Mouse (Mus musculus) liver, postnatal 0 days (tissue): Measurements from ENCODE around the gene Mapk13.

Source experiments
- CTCF ChIP-seq: sonication (generic); IDR thresholded peaks from 2 replicates; pipeline ENCODE4 v1.5.1; 2016; ENCODE audit warnings: antibody characterized with exemption, low read depth
- EP300 ChIP-seq: IDR thresholded peaks from 2 replicates; pipeline ENCODE4 v1.6.1; 2016; ENCODE audit warnings: antibody characterized with exemption, low read depth, mild to moderate bottlenecking

DNA sequence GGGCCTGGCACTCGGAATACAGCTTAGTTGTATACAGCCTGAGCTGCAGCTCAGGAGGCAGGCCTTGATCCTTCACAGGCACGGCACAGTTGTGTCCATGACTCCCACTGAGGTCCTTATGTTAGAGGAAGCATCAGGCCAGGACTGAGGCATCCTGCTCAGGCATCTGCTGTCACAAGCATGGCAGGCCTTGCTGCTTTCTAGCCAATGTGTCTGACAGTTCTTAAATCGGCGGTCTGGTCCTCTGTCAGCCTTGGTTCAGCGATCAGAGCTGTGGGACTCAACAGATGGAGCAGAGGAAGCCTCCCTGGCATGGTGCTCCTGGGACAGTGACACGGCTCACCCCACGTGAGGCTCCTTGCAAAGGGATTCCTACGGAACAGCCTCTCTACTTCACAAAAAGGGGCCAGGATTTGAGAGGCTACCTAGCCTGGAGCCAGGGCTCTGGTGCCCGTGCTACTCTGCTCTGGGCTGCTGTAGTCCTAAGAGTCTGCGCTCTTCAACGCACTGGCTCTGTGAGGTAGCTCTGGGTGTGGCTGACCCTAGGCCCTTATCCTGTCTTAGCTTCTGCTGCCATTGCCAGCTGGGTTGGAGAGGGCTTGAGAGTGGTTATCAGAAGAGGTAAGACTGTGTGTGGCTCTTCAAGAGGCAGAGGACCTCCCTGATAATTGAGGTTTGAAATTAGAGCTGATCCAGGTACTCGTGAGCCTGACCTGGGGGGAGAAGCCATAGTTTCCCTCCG lies 54.1 kb downstream of the Mapk13 start:
- no peak for TF ChIP-seq CTCF
- peak; percentile 97 for TF ChIP-seq EP300
